Mouse (Mus musculus): Measurements from ENCODE around the gene Grin2a.

The Grin2a gene

GRCm38 (mm10) chr16:9964469-9964868, 30.9 kb downstream of the Grin2a start:
- no peak for DNase-seq

- no peak for DNase-seq
Measured at GRCm38 (mm10) chr16:9962482-9962881, 32.9 kb downstream of the Grin2a start.

GRCm38 (mm10) chr16:9959340-9959739, 36.0 kb downstream of the Grin2a start:
- DNase-seq = no peak

- DNase-seq = no peak
Measured at GRCm38 (mm10) chr16:9954266-9954665, 41.1 kb downstream of the Grin2a start.

GRCm38 (mm10) chr16:9953396-9953831, 41.9 kb downstream of the Grin2a start:
- no peak for DNase-seq

GRCm38 (mm10) chr16:9949250-9949649, 46.1 kb downstream of the Grin2a start:
- no peak for DNase-seq

- DNase-seq = no peak
Measured at GRCm38 (mm10) chr16:9947430-9947829, 47.9 kb downstream of the Grin2a start.

GRCm38 (mm10) chr16:9944836-9945235, 50.5 kb downstream of the Grin2a start:
- DNase-seq = no peak

GRCm38 (mm10) chr16:9941306-9941930, 53.9 kb downstream of the Grin2a start:
- DNase-seq = no peak

- no peak for DNase-seq
Measured at GRCm38 (mm10) chr16:9940716-9941115, 54.6 kb downstream of the Grin2a start.

GRCm38 (mm10) chr16:9910672-9911071, 84.7 kb downstream of the Grin2a start:
- no peak for DNase-seq

GRCm38 (mm10) chr16:9909225-9909624, 86.1 kb downstream of the Grin2a start:
- no peak for DNase-seq

GRCm38 (mm10) chr16:9904443-9904842, 90.9 kb downstream of the Grin2a start:
- DNase-seq = no peak

GRCm38 (mm10) chr16:9902680-9903463, 92.5 kb downstream of the Grin2a start:
- no peak for DNase-seq

GRCm38 (mm10) chr16:9901433-9901832, 93.9 kb downstream of the Grin2a start:
- no peak for DNase-seq

GRCm38 (mm10) chr16:9900996-9901395, 94.4 kb downstream of the Grin2a start:
- no peak for DNase-seq

GRCm38 (mm10) chr16:9900196-9900595, 95.2 kb downstream of the Grin2a start:
- DNase-seq = no peak

- no peak for DNase-seq
Measured at GRCm38 (mm10) chr16:9899176-9899575, 96.2 kb downstream of the Grin2a start.

GRCm38 (mm10) chr16:9895581-9895980, 99.8 kb downstream of the Grin2a start:
- no peak for DNase-seq

- no peak for DNase-seq
Measured at GRCm38 (mm10) chr16:9886155-9886554, 109.2 kb downstream of the Grin2a start.

GRCm38 (mm10) chr16:9884141-9884540, 111.2 kb downstream of the Grin2a start:
- no peak for DNase-seq

GRCm38 (mm10) chr16:9882420-9882819, 112.9 kb downstream of the Grin2a start:
- no peak for DNase-seq

GRCm38 (mm10) chr16:9873001-9873400, 122.4 kb downstream of the Grin2a start:
- DNase-seq = no peak

- no peak for DNase-seq
Measured at GRCm38 (mm10) chr16:9865710-9866109, 129.7 kb downstream of the Grin2a start.
